Mouse (Mus musculus) adrenal gland, adult (tissue): ENCODE measurements around the gene Gmppa.

Source experiments
- DNase-seq, 2 experiments: peaks; one replicate each; pipeline ENCODE4 v3.0.0; 2022 to 2023; ENCODE audit warnings: low spot score in 1 of 2; ENCODE audit not compliant: inconsistent age in 2 of 2

The Gmppa gene

DNA sequence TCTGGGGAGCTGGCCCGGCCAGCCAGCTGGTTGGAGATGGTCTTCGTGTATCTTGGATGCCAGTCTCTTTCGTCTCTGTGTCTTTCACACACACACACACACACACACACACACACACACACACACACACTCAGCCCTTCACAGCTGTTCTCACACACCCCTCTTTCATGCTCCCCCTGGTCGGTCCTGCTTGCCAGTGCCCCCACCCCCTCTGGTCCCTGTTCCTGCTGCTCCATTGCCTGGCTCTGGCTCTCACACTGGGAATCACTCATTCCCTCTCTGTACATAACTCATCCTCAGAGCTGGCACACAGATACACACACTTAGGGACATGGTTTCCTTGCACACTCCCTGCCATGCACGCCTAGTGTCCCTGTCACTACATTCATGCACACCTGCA is 16.2 kb downstream of the Gmppa start:
- no peak for DNase-seq

GRCm38 (mm10) chr1:75455433-75455832 is 19.7 kb downstream of the Gmppa start:
- no peak for DNase-seq

- DNase-seq, result no peak
Observed at GRCm38 (mm10) chr1:75455948-75456347, 20.2 kb downstream of the Gmppa start.

- no peak for DNase-seq
Observed at GRCm38 (mm10) chr1:75456746-75457564, 21.2 kb downstream of the Gmppa start.

GRCm38 (mm10) chr1:75457710-75458024 is 21.9 kb downstream of the Gmppa start:
- no peak for DNase-seq

DNA sequence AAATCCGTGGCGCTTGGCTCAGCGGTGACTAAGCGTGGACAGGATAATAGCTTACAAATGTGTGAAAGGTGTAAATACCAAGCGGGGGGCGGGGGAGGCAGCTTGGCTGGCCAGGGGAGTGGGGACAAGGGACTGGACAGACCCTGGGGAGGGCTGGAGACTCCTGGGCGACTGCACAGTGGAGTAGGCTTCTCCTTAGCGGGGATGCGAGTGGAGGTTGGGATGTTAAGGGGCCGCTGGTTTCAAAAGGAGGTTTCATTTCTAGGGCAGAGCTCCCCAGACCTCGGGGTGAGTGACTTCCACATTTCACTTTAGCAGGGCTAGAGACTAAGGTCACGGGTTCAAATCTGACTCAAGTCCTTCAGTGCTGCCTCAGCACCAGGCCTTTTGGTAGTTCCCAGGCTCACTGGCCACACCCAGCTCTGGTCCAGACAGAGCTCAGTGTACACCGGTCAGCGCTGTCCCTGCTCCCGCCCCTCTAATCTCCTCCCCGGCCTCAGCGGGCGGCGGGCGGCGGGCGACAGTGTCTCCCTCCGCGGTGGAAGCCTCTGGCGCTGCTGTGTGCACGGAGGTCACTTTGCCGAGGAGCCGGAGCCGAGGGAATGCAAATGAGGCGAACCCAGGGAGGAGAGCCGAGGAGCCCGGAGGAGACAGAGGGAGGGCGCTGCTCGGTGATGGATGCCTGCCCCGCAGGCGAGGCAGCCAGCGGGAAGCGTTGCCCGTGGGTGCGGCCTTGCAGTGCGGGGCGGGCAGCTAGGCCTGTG is 22.5 kb downstream of the Gmppa start:
- DNase-seq, result peak; percentile 50 to 75

DNA sequence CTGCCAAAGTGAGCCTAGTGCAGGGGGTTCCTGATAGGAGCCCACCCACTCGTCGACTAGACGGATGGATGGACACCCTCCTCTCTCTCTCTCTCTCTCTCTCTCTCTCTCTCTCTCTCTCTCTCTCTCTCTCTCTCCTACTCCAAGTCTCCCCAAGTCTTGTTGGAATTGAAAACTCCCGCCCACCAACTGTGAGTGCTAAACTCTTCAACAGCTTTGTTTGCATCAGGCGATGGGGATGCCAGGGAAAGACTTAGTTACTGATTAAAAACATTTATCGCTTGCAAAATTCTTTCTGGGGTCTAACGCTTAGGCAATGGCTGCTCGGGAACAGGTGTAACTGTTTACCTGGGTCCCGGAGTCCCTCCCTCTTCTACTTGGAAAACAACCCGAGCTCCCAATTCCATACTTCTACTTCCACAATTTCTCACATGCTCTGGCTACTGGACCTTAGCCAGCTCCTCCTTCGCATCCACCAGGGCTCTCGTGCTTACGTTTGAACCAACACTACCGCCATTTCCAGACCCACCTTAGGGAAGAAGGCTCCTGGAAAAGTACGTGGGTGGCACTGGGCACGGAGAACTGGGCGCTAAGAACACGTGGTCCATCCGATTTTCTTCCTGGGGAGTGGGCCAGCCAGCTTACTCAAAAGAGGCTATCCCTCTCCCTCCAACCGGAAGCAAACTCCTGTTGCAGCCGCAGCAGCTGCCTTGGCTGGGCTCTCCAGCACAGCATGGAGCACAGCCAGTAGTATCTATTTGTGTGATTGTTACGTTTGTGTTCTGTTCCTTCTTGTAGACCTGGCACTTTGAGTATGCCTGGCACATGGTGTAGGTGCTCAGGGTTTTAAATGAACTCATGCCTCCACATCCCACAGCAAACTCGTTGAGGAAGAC is 23.3 kb downstream of the Gmppa start:
- no peak for DNase-seq

DNA sequence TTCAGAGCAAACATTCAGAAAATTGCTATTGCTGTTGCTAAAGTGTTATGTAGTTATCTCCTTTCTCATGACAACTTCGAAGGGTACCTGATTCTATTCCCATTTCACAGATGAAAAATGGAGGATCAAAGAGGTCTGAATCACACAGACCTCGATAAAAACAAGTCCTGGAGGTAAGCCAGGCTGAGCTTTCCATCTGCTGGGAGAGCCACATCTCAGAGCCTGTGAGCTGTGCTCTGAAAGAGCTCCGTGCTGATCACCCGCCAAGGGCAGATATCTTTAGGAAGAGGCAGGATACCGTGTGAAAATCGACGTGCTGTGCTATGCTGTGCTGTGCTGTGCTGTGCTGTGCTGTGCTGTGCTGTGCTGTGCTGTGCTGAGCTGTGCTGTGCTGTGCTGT is 24.6 kb downstream of the Gmppa start:
- DNase-seq, result no peak

- no peak for DNase-seq
Observed at GRCm38 (mm10) chr1:75462636-75463035, 26.9 kb downstream of the Gmppa start.

- no peak for DNase-seq
Observed at GRCm38 (mm10) chr1:75463652-75464204, 28.0 kb downstream of the Gmppa start.

DNA sequence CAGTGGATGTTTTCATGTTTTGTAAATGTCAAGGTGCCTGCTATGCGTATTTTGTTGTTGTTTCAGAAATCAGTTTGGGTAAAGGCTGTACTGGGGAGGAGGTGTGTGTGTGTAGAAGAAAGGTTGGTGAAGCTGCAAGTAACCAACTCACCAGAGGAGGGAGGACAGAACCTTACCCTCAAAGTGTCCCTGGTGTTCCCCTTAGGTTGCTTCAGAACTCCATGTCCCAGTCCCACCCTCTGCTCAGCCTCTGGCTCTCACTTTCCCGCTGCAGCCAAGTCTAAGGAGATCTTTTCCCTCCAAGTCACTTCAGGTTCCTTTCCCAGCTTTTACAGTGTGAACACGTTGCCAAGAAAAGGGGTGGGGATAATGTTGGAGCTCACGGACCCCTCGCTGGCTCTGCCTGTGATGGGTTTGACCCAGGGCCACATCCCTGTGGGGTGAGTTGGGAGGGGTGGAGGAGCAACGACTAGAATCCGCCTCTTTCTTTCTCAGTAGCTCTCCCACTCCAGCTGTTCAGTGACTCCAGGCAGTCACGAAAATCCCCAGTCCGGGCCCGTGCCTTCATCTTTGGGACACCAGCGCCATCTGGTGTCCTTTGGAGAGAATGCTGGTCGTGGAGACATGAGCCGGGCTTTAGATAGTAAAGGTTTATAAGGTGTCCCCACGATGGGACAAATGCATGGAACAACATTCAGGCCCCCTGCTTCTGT is 31.6 kb downstream of the Gmppa start:
- peak; percentile 77 to 93 for DNase-seq

GRCm38 (mm10) chr1:75469287-75469825 is 33.6 kb downstream of the Gmppa start:
- peak; percentile 53 to 85 for DNase-seq

- no peak for DNase-seq
Observed at GRCm38 (mm10) chr1:75476441-75476840, 40.7 kb downstream of the Gmppa start.

- peak; percentile 88 to 96 for DNase-seq
Observed at GRCm38 (mm10) chr1:75477264-75477965, 41.7 kb downstream of the Gmppa start.

GRCm38 (mm10) chr1:75477966-75478290 is 42.2 kb downstream of the Gmppa start:
- DNase-seq, result no peak

DNA sequence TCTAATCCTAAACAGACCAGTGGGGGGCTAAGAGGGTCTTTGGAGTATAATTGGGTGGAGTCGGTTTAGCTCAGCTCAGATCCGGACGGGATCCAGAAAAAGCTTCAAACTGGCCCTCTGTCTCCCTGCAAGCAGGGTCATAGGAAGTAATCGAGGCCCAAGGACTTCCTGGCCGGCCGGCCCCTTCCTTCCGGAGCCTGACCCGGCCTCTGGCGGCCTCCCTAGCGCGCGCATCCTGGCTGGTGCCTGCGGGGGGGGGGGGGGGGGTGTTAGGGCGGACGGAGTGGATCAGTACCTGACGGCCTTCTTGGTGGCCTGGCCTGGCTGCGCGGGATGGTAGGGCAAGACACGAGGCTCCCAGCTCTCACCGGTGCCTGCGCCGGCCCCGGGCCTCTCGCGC is 42.8 kb downstream of the Gmppa start:
- no peak for DNase-seq

GRCm38 (mm10) chr1:75478916-75479634 is 43.3 kb downstream of the Gmppa start, which contains the start of the genes Chpf and Tmem198:
TSS of gene Chpf (minus strand) at chr1:75479307.
TSS of gene Tmem198 (plus strand) at chr1:75479532.
- DNase-seq, result peak; percentile 99

GRCm38 (mm10) chr1:75479635-75479989 is 43.9 kb downstream of the Gmppa start:
- no peak for DNase-seq

DNA sequence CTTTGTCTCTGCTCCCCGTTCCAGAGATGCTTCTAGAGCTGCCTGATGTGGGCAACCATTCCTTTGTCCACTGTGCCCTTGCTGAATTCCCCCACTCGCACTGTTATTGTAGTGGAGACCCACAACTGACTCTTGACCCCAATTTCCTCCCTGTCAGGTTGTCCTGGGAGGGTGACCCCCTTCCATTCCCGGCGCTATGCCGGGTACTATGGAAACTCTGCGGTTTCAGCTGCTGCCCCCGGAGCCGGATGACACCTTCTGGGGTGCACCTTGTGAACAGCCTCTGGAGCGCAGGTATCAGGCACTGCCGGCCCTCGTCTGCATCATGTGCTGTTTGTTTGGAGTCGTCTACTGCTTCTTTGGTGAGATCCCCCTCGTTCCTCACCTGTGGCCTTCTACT is 44.3 kb downstream of the Gmppa start:
- DNase-seq, result peak in 1 of 2 experiments; percentile 56
